Mouse (Mus musculus): ENCODE results near the gene Vtn.

Vtn gene

GRCm38 (mm10) chr11:78499004-78499403, at the start of gene Vtn:
Vtn (plus strand) TSS chr11:78499091.
- no peak for DNase-seq (ENCODE audit: low read depth)

- DNase-seq (ENCODE audit: low read depth): no peak
Observed at GRCm38 (mm10) chr11:78450337-78450736, 48.6 kb upstream of the Vtn start.

GRCm38 (mm10) chr11:78453675-78454074, 45.2 kb upstream of the Vtn start:
- DNase-seq (ENCODE audit: low read depth): peak; percentile 63

- no peak for DNase-seq (ENCODE audit: low read depth)
Observed at GRCm38 (mm10) chr11:78454276-78454675, 44.6 kb upstream of the Vtn start.

- DNase-seq (ENCODE audit: low read depth): peak; percentile 38
Observed at GRCm38 (mm10) chr11:78455308-78455707, 43.6 kb upstream of the Vtn start.

- no peak for DNase-seq (ENCODE audit: low read depth)
Observed at GRCm38 (mm10) chr11:78458740-78459139, 40.2 kb upstream of the Vtn start.

GRCm38 (mm10) chr11:78461894-78462293, 37.0 kb upstream of the Vtn start:
- DNase-seq (ENCODE audit: low read depth): no peak

- no peak for DNase-seq (ENCODE audit: low read depth)
Observed at GRCm38 (mm10) chr11:78462669-78463068, 36.2 kb upstream of the Vtn start.

- peak; percentile 48 for DNase-seq (ENCODE audit: low read depth)
Observed at GRCm38 (mm10) chr11:78463286-78464036, 35.4 kb upstream of the Vtn start.

GRCm38 (mm10) chr11:78465116-78465515, 33.8 kb upstream of the Vtn start:
- no peak for DNase-seq (ENCODE audit: low read depth)

- peak; percentile 50 for DNase-seq (ENCODE audit: low read depth)
Observed at GRCm38 (mm10) chr11:78465568-78466180, 33.2 kb upstream of the Vtn start, which contains the start of gene Slc46a1. Slc46a1 (plus strand) TSS chr11:78465697.

GRCm38 (mm10) chr11:78466242-78466912, 32.5 kb upstream of the Vtn start:
- no peak for DNase-seq (ENCODE audit: low read depth)

GRCm38 (mm10) chr11:78467515-78467914, 31.4 kb upstream of the Vtn start:
- no peak for DNase-seq (ENCODE audit: low read depth)

- DNase-seq (ENCODE audit: low read depth): no peak
Observed at GRCm38 (mm10) chr11:78467932-78468331, 31.0 kb upstream of the Vtn start.

- DNase-seq (ENCODE audit: low read depth): no peak
Observed at GRCm38 (mm10) chr11:78471326-78472103, 27.4 kb upstream of the Vtn start.

- DNase-seq (ENCODE audit: low read depth): no peak
Observed at GRCm38 (mm10) chr11:78475289-78475688, 23.6 kb upstream of the Vtn start.

- no peak for DNase-seq (ENCODE audit: low read depth)
Observed at GRCm38 (mm10) chr11:78483639-78484038, 15.3 kb upstream of the Vtn start.

- peak; percentile 47 for DNase-seq (ENCODE audit: low read depth)
Observed at GRCm38 (mm10) chr11:78488168-78488567, 10.7 kb upstream of the Vtn start.

- no peak for DNase-seq (ENCODE audit: low read depth)
Observed at GRCm38 (mm10) chr11:78490781-78491241, 8.1 kb upstream of the Vtn start.

GRCm38 (mm10) chr11:78495904-78496303, 3.0 kb upstream of the Vtn start:
- DNase-seq (ENCODE audit: low read depth): peak; percentile 46

- DNase-seq (ENCODE audit: low read depth): no peak
Observed at GRCm38 (mm10) chr11:78497071-78497541, 1.8 kb upstream of the Vtn start.

Measured in c-Kit-positive CD71-positive TER-119-negative erythroid progenitor cells, embryonic 14.5 days (primary cell).